Mouse (Mus musculus) NIH3T3 (cell line): ENCODE measurements at regions not wholly inside any gene's neighbourhood (a gene's known extent, or its start where the extent isn't known, plus 50 kb on each side); places are given as distances from the start of the nearest gene placed in this dataset.
"Not testable (repeated sequence)": the region's sequence is repeated elsewhere in the genome, so short reads cannot be mapped to it uniquely, and the experiment has no call there.

Source experiments
- DNase-seq: peaks from one replicate; pipeline ENCODE4 v3.0.0-alpha.2; 2012; ENCODE audit warnings: low read depth

GRCm38 (mm10) chr8:112427721-112428389 lies 142.0 kb upstream of the Cntnap4 start:
- no peak for DNase-seq

GRCm38 (mm10) chr8:112411968-112412367 lies 157.9 kb upstream of the Cntnap4 start:
- DNase-seq, result no peak

DNA sequence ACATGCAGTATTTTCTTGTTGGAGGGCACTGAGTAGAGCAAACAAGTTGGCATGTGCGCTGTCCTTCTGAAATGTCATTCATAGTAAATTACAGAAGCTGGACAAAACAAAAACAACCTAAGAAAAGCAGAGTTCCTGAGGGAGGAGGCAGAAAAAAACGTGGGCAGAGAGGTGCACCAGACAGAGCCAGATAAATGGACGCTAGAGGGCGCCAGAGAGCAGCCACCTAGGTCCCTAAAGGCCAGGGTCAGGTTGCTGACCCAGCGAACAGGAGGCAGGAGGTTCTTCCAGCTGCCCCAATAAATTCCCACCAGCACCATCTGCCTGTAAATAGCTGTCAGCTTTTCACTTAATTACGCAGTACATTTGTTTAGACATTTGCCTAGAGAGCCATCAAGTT lies 158.6 kb upstream of the Cntnap4 start:
- peak; percentile 14 for DNase-seq

DNA sequence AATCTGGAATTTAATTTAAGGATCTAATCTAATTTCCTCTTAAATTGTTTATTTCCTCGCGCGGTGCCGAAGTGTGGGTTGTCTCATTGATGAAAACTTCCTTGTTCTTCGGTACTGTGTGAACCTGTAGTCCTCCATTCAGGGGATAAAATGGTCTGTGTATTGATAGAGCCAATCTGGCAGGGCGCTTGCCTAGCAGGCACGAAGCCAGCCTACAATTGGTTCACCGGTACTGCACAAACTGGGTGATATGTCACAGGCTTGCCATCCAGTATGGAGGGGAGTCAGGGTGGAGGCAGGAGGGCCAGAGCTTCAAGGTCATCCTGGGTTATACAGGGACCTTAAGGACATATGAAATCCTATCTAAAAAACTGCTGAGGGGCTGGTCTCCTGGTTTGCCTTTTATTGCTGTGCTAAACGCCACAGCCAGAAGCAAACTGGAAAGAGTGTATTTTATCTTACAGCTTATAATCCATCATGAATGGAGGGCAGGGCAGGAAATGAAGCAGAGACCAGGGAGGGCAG lies 161.6 kb upstream of the Cntnap4 start:
- no peak for DNase-seq

GRCm38 (mm10) chr8:112404087-112404486 lies 165.8 kb upstream of the Cntnap4 start:
- DNase-seq, result peak; percentile 20

DNA sequence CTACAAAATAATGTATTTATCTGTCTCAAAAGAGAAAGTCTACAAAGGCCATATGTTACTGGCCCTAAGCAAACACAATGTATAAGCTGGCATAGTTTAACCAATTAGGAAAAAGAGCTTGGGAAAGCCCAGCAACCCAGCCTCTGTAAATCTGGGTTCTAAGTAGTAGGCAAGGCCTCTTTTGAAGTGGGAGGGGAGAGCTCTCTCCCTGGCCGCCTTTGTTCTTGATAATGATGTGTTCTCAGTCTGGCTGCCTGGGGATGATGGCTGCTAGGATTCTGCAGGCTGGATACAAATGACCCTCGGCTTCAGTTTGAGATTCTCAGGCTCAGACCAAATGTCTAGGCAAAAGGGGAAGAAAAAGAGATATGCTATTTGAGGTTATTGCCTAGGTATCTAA lies 172.4 kb upstream of the Cntnap4 start:
- DNase-seq, result no peak

DNA sequence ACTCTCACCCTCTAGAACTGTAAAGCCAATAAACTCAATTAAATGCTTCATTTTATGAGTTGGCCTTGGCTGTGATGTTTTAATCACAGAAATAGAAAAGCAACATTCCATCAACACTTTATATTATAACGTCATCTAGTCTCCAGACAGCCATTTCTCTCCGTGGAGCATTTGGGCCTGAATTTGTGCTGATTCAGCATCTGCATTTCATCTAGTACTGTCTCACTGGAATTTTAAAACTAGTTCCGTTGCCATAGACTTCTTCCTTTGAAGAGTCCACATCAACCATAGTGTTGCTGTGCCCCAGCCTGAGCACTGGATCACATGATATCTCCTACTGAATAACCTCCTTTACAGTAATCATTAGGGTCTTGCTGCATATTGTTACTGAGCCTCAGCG lies 179.7 kb upstream of the Cntnap4 start:
- no peak for DNase-seq

DNA sequence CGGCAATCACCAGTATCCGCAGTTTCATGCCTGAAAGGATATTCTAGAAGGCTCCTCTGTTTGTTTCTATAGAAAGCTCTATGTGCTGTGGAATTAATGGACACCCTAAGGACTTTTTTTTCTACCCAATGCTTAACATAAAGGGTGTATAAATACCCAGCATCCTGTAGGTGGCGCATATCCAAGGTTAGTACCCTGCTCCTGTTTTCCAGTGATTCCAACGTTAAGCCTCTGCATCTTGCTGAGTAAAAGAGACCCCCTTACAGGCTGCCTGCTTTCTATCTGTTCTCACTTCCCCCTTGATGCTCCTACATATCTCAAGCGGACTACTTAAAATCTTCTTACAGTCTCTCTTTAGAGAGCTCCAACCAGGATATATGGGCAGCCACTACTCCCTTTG lies 221.5 kb upstream of the Cntnap4 start:
- DNase-seq, result peak; percentile 35

- DNase-seq, result no peak
These were observed 236.7 kb upstream of the Cntnap4 start for GRCm38 (mm10) chr8:112333171-112333570.

GRCm38 (mm10) chr8:112332021-112332420 lies 237.8 kb upstream of the Cntnap4 start:
- DNase-seq, result no peak

GRCm38 (mm10) chr8:112309816-112310215 lies 260.0 kb upstream of the Cntnap4 start:
- no peak for DNase-seq

GRCm38 (mm10) chr8:112308354-112308753 lies 261.5 kb upstream of the Cntnap4 start:
- no peak for DNase-seq

GRCm38 (mm10) chr8:112297021-112297420 lies 272.8 kb upstream of the Cntnap4 start:
- DNase-seq, result peak; percentile 8

- DNase-seq, result no peak
These were observed 268.5 kb upstream of the Gm6793 start for GRCm38 (mm10) chr8:112283316-112283715.

- DNase-seq, result no peak
These were observed 254.8 kb upstream of the Gm6793 start for GRCm38 (mm10) chr8:112269598-112269997.

- DNase-seq, result no peak
These were observed 254.4 kb upstream of the Gm6793 start for GRCm38 (mm10) chr8:112269214-112269566.

DNA sequence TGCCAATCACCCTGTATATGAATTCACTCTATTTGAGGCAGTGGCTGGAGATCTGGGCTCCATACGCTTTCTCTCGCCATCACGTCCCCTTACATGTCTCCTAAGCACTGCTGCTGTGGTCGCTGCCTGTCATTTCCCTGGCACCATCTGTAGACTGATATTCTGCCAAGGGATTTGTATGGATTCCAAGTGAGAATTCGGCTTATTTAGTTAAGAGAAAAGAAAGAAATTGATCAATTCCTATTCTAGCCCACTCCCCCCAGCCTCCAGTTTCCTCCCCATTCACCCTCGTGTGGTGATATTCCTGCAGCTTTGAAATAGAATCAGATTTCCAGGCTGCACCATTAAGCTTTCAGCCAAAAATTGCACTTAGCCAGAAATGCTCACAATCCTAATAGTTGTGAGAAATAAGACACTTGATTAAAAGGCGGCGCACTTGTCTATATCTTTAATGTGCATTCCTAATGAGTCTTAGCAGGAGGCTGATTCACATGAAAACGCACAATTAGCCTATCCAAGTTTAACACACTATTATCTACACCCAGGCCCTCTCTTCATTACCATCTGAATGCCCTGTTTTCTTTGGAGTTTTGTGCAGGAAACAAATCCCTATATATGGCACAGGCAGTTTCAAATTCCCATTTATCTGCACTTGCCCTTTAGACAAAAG lies 253.8 kb upstream of the Gm6793 start:
- no peak for DNase-seq

- DNase-seq, result no peak
These were observed 243.2 kb upstream of the Gm6793 start for GRCm38 (mm10) chr8:112257922-112258475.

DNA sequence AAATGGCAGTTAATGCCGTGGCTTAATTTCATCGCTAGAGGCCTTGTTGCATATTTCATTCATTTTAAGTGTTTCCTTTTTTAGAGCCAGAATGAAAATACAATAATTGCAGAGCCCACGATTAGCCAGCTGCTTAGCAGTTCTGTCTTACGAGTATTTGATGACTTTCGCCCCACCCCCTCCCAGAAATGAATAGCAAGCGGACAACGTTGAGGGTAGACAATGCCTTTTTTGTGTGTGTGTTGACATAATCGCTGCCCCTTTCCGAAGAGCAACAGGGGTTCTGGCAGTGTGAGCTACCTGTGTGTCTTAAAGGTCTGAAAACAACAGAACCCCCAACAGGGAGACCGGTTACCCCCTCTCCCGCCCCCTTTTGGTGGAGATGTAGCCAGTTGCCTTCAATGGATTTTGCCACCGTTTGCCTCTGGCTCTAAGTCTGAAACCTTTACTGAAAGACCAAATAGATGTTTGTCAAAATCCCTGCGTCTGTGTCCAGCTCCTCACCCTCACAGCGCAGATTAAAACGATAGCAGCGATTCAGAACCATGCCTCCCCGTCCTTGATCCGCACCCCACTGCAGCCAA lies 242.6 kb upstream of the Gm6793 start:
- DNase-seq, result no peak

GRCm38 (mm10) chr8:112246629-112247028 lies 231.8 kb upstream of the Gm6793 start:
- DNase-seq, result not testable (repeated sequence)

DNA sequence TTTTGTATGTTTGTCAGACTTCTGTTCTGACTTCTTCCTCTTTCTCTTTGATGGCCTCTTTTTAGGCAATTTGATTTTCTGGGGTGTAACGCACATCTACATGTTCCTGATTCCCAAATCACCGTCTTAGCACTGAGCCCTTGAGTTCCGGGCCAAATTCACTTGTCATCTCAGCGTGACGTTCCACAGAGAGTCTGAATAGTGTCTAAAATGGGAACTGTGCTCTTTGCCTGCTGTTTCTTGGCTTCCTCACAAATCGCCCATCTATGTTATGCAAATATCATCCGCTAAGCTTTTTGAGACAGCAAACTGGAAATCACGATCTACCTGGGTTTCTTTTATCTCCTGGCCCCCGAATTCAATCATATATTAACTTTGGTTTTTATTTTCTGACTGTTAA lies 223.8 kb upstream of the Gm6793 start:
- DNase-seq, result no peak

- DNase-seq, result not testable (repeated sequence)
These were observed 221.9 kb upstream of the Gm6793 start for GRCm38 (mm10) chr8:112236751-112237150.

GRCm38 (mm10) chr8:112219656-112220055 lies 204.8 kb upstream of the Gm6793 start:
- DNase-seq, result no peak
